Mouse (Mus musculus): ENCODE data around the gene Tcf7. TPM values are rescaled to one million over a fixed set of nuclear protein-coding genes. Genes with fewer than 3 reads are reported as not detected.

The Tcf7 gene
- polyA plus RNA-seq, 1 experiment from 2014 or later, result 16.0 TPM

DNA sequence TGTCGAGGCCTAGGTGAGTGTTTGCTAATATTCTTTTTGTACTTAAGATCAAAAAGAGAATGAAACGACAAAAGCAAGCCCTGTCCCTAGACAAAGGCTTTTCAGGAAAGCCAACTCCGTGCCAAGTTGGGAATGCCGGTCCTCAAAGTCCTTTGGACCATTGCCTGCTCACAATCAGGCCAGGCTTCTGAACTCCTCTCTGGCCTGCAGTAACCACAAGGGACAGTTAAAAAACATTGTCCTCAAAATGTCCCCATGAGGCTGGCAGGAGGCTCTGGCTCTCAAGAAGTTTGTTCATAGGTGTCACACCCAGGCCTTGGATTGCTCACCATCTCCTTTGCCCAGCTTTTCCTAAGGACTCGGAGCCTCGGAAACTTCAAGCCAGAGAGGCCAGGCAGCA lies 13.0 kb downstream of the Tcf7 start:
- no peak overlapping the region for H3K27ac ChIP-seq
- H3K9ac ChIP-seq (ENCODE audit: low read depth, low read length), result no peak overlapping the region
- no peak overlapping the region for H3K4me3 ChIP-seq (replicated peaks; ENCODE audit: low read depth, low read length)
- H3K4me1 ChIP-seq (replicated peaks; ENCODE audit: insufficient read depth, low read length), result peaks cover 8% of the 10 kb centered on the region; the same call in 1 of the 2 replicates
- DNase-seq (ENCODE audit: low spot score) (no peak), ATAC-seq (replicated peaks; ENCODE audit: low FRiP score, low read depth) (no peak)
- H3K27me3 ChIP-seq (ENCODE audit: insufficient read depth, low read length), result no peaks in the 10 kb centered on the region
- WGBS, result 91% methylated on average over 6 of the region's 6 CpGs
- H3K36me3 ChIP-seq (ENCODE audit: insufficient read depth, low read length), result no peaks in the 10 kb centered on the region
- no peaks in the 10 kb centered on the region for H3K9me3 ChIP-seq (replicated peaks; ENCODE audit: low read length)
- TF ChIP-seq CTCF (IDR thresholded peaks at IDR 0.05; ENCODE audit: low read depth), result no peak
- H3K4me2 ChIP-seq (ENCODE audit: low read length), result no peak overlapping the region

DNA sequence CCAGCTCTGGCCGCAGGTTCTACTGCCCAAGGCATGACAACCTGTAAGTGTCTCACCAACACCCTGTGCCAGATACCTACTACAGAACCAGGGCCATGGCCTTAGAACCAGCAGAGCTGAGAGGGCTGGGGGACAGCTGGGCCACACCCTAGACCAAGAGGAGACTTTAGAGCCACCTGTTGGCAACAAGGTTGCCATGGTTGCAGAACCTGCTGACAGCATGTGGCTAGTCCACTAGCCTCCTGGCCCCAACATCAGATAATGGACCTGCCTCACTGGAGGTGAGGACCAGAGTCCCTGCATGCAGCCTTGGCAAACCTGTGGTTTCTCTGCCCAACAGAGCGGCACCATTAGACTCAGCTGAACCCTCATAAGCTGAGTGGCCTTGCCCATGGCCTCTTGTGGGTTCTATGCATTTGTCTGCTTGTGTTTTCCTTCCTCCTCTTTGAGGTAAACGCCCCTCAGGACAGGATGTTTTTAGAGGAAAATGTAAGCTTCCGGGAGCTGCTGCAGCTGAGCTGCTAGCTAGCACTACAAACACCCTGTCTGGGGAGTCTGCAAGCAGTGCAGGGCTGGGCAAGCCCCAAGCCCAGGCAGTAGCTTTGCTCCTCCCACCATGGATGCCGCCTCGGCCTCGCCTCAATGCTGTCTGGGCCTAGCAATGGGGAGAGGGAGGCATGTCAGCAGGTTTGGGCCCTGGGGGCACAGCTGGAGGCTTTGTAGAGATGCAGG lies 14.5 kb downstream of the Tcf7 start:
- ATAC-seq (replicated peaks; ENCODE audit: low FRiP score, low read depth), result no peak
- TF ChIP-seq CTCF (IDR thresholded peaks at IDR 0.05; ENCODE audit: low read depth), result no peak
- no peaks in the 10 kb centered on the region for H3K36me3 ChIP-seq (ENCODE audit: insufficient read depth, low read length)
- H3K4me2 ChIP-seq (ENCODE audit: low read length), result no peak overlapping the region
- no peak for DNase-seq (ENCODE audit: low spot score)
- no peak overlapping the region; the same call in 1 of the 2 replicates for H3K9ac ChIP-seq (ENCODE audit: low read depth, low read length)
- H3K27ac ChIP-seq, result peak overlapping the region; percentile 47
- 48% methylated on average over 7 of the region's 7 CpGs for WGBS
- H3K4me3 ChIP-seq (replicated peaks; ENCODE audit: low read depth, low read length), result no peak overlapping the region
- peaks cover 8% of the 10 kb centered on the region; the same call in 1 of the 2 replicates for H3K4me1 ChIP-seq (replicated peaks; ENCODE audit: insufficient read depth, low read length)
- H3K27me3 ChIP-seq (ENCODE audit: insufficient read depth, low read length), result no peaks in the 10 kb centered on the region
- H3K9me3 ChIP-seq (replicated peaks; ENCODE audit: low read length), result no peaks in the 10 kb centered on the region

DNA sequence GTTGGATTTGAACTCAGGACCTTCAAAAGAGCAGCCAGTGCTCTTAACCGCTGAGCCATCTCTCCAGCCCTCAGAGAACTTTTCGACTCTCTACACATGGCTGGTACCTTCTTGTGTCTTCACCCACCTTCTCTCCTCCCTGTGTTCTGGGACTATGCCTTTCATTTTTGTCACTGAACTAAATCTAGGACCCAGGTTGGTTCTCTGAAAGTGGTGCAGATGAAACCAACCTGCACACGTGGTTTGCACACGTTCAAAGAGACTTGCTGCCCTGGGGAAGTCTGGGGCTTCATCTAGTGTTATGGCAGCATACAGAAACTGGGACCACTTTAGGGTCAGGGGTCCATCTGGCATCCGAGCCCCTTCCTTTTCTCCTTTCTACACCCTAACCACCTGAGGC lies 15.5 kb downstream of the Tcf7 start:
- H3K36me3 ChIP-seq (ENCODE audit: insufficient read depth, low read length), result no peaks in the 10 kb centered on the region
- no peak for TF ChIP-seq CTCF (IDR thresholded peaks at IDR 0.05; ENCODE audit: low read depth)

DNA sequence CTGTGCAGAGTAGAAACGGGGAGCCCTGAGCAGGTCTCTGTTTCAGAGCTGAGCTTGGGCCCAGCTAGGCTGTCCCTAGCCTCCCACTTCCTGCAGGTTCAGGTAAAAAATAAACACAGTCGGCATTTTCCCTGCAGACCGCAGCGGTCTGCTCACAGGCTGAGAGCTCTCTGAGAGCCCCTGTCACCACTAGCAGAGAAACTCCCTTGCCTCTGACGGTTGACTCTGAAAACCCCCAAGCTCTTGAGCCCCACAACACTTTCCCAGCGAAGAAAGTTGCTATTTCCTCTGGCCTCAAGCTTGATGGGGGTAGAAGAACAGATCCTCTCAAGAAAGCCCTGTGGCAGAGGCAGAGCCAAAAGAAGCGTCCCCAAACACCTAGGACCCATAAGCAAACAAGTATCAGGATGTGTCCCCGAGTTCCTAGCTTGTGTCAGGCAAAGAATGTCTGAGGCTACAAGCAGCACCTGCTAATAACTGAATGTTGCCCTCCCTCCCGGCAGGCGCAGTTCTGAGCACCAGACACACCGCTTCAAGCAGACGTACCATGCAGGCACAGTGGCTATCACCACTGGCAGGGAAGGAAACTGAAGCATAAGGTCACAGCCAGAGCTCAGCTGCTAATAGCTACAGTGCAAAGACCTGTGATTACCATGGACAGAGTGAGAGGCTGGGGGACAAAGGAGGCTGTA lies 17.1 kb downstream of the Tcf7 start:
- Histone ChIP-seq H3K27ac (no peak overlapping the region), H3K4me3 (replicated peaks; ENCODE audit: low read depth, low read length) (no peak overlapping the region), H3K4me1 (replicated peaks; ENCODE audit: insufficient read depth, low read length) (no peaks in the 10 kb centered on the region; the same call in 1 of the 2 replicates), H3K9me3 (replicated peaks; ENCODE audit: low read length) (no peaks in the 10 kb centered on the region), H3K9ac (ENCODE audit: low read depth, low read length) (no peak overlapping the region), H3K4me2 (ENCODE audit: low read length) (no peak overlapping the region), H3K27me3 (ENCODE audit: insufficient read depth, low read length) (no peaks in the 10 kb centered on the region), H3K36me3 (ENCODE audit: insufficient read depth, low read length) (no peaks in the 10 kb centered on the region)
- WGBS, result 59% methylated on average over 12 of the region's 12 CpGs
- no peak for ATAC-seq (replicated peaks; ENCODE audit: low FRiP score, low read depth)
- TF ChIP-seq CTCF (IDR thresholded peaks at IDR 0.05; ENCODE audit: low read depth), result no peak
- no peak for DNase-seq (ENCODE audit: low spot score)

More for the DNA sequence above, 15.5 kb downstream of the Tcf7 start:
- Histone ChIP-seq H3K27me3 (ENCODE audit: insufficient read depth, low read length) (no peaks in the 10 kb centered on the region), H3K4me2 (ENCODE audit: low read length) (no peak overlapping the region), H3K4me1 (replicated peaks; ENCODE audit: insufficient read depth, low read length) (no peaks in the 10 kb centered on the region; the same call in 1 of the 2 replicates), H3K9me3 (replicated peaks; ENCODE audit: low read length) (no peaks in the 10 kb centered on the region), H3K9ac (ENCODE audit: low read depth, low read length) (no peak overlapping the region), H3K4me3 (replicated peaks; ENCODE audit: low read depth, low read length) (no peak overlapping the region), H3K27ac (no peak overlapping the region)
- ATAC-seq (replicated peaks; ENCODE audit: low FRiP score, low read depth) (no peak), DNase-seq (ENCODE audit: low spot score) (no peak)
- 89% methylated on average over 5 of the region's 5 CpGs for WGBS

DNA sequence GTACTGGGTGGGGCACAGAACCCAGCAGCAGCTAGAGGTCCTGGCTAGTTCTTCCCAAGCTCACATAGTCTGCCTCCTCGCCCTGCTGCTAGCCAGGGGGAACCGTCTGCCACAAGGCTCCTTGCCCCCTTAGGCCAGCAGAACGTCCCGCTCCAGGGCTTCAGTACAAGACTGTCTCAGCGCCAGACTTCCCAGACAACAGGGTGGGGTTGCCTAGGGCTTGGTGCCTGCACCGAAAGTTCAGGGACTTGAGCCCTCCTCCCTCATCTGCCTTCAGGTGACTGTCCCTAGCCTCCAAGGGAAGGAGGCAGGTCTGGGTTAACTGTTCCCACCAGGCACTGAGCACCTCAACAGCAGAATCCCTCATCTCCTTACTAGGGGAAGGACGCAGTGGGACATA lies 17.9 kb downstream of the Tcf7 start:
- 86% methylated on average over 7 of the region's 7 CpGs for WGBS
- H3K4me3 ChIP-seq (replicated peaks; ENCODE audit: low read depth, low read length), result no peak overlapping the region
- no peak for DNase-seq (ENCODE audit: low spot score)
- no peaks in the 10 kb centered on the region for H3K36me3 ChIP-seq (ENCODE audit: insufficient read depth, low read length)
- no peak overlapping the region for H3K4me2 ChIP-seq (ENCODE audit: low read length)
- no peaks in the 10 kb centered on the region for H3K27me3 ChIP-seq (ENCODE audit: insufficient read depth, low read length)
- H3K9me3 ChIP-seq (replicated peaks; ENCODE audit: low read length), result no peaks in the 10 kb centered on the region
- TF ChIP-seq CTCF (IDR thresholded peaks at IDR 0.05; ENCODE audit: low read depth), result no peak
- no peak overlapping the region for H3K27ac ChIP-seq
- H3K9ac ChIP-seq (ENCODE audit: low read depth, low read length), result no peak overlapping the region
- no peak for ATAC-seq (replicated peaks; ENCODE audit: low FRiP score, low read depth)
- H3K4me1 ChIP-seq (replicated peaks; ENCODE audit: insufficient read depth, low read length), result no peaks in the 10 kb centered on the region; the same call in 1 of the 2 replicates

DNA sequence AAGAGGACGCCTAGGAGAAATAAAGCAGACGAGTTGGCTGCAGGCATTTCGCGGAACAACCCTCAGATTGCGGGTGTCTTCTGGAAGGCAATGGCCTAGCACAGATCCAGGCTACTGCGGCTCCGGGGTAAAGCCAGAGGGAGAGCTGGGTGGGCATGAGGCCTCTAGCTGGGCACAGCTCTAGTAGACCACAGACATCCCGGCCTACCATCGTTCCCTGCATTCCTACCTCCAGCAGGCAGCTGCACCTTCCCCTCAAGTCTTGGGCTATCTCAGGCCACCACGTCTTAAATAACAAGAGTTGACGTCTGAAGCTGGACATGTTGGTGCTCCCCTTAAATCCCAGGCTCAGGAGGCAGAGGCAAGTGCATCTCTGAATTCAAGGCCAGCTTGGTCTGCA lies 20.5 kb downstream of the Tcf7 start:
- H3K4me2 ChIP-seq (ENCODE audit: low read length), result no peak overlapping the region
- H3K9ac ChIP-seq (ENCODE audit: low read depth, low read length), result no peak overlapping the region
- H3K27ac ChIP-seq, result no peak overlapping the region
- H3K4me3 ChIP-seq (replicated peaks; ENCODE audit: low read depth, low read length), result no peak overlapping the region
- H3K9me3 ChIP-seq (replicated peaks; ENCODE audit: low read length), result no peaks in the 10 kb centered on the region
- no peaks in the 10 kb centered on the region for H3K4me1 ChIP-seq (replicated peaks; ENCODE audit: insufficient read depth, low read length)
- H3K36me3 ChIP-seq (ENCODE audit: insufficient read depth, low read length), result no peaks in the 10 kb centered on the region
- no peaks in the 10 kb centered on the region for H3K27me3 ChIP-seq (ENCODE audit: insufficient read depth, low read length)
- no peak for TF ChIP-seq CTCF (IDR thresholded peaks at IDR 0.05; ENCODE audit: low read depth)
- ATAC-seq (replicated peaks; ENCODE audit: low FRiP score, low read depth), result no peak
- WGBS, result 90% methylated on average over 11 of the region's 11 CpGs
- no peak for DNase-seq (ENCODE audit: low spot score)

Measured in kidney, postnatal 0 days (tissue).